Mouse (Mus musculus): ENCODE results near the gene 1600014C23Rik. TPM values are rescaled to one million over a fixed set of nuclear protein-coding genes. Genes with fewer than 3 reads are reported as not detected.
A peak's percentile ranks its signal among the peaks of the same experiment; 100 is the strongest.

1600014C23Rik gene
- total and polyA plus RNA-seq, 3 experiments: 0.81 to 2.7 TPM; not detected in 1

DNA sequence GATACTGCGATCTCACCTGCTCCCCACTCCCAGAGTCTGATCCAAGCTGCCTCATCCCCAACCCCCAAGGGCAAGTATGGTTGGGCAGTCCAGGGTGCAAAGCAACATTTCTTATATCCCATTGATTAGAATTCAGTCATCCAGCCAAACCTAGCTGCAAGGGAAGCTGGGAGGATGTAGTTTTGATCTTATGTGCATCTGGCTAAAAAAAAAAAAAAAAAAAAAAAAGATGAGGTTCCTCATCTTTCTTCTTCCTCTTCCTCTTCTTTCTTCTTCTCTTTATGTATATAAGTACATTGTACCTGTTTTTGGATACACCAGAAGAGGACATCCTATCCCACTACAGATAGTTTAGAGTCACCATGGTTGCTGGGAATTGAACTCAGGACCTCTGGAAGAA, 17.7 kb upstream of the 1600014C23Rik start:
- no peak for DNase-seq (ENCODE audit: low read depth, low spot score)
- H3K4me3 ChIP-seq (ENCODE audit: control insufficient read depth in 1 of 2, insufficient read depth in 1 of 2, low read depth in 2 of 2, low read length in 2 of 2): no peak overlapping the region

DNA sequence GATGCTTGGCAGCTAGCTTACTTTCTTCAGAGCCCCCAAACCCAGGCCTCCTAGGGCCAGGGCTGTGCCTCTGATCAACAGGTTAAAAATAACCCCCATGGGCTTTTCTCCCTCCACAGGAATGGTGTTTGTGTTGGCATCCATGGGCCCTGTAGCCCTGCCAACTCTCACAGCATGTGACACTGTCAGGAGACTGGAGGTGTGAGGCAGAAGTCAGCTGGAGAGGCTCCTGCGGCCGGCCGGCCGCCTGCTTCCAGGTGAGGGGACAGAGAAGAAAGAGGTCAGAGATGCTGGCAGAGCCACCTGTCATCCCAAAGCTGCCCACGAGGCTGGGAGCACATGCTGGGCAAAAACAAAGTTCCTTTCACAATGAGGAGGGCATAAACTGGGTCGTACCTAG, 15.5 kb upstream of the 1600014C23Rik start:
- Histone ChIP-seq H3K27me3 (ENCODE audit: control insufficient read depth in 1 of 2, insufficient read depth in 2 of 2, low read length in 2 of 2) (no peaks in the 10 kb centered on the region), H3K9me3 (replicated peaks; ENCODE audit: insufficient read depth, low read length) (no peaks in the 10 kb centered on the region), H3K36me3 (ENCODE audit: control insufficient read depth in 1 of 2, insufficient read depth in 2 of 2, low read length in 2 of 2) (peaks cover 0 to 2% of the 10 kb centered on the region in 2 experiments; a peak in 2 of 4 replicates), H3K27ac (ENCODE audit: control insufficient read depth, low read depth, low read length) (no peak overlapping the region), H3K4me3 (ENCODE audit: control insufficient read depth in 1 of 2, insufficient read depth in 1 of 2, low read depth in 2 of 2, low read length in 2 of 2) (no peak overlapping the region), H3K79me2 (ENCODE audit: control insufficient read depth, insufficient read depth, low read length, poor library complexity) (no peaks in the 10 kb centered on the region), H3K9ac (ENCODE audit: control insufficient read depth, low read depth, low read length, poor library complexity, severe bottlenecking) (no peak overlapping the region), H3K4me1 (ENCODE audit: control insufficient read depth in 1 of 2, insufficient read depth in 2 of 2, low read length in 2 of 2) (peaks cover 4 to 22% of the 10 kb centered on the region in 2 experiments; a peak in 3 of 4 replicates)
- no peak for DNase-seq (ENCODE audit: low read depth, low spot score)
- TF ChIP-seq RCOR1 (IDR thresholded peaks at IDR 0.05; ENCODE audit: low read depth, low read length) (no peak), ZKSCAN1 (IDR thresholded peaks at IDR 0.05; ENCODE audit: low read depth, low read length) (no peak), JUND (IDR thresholded peaks at IDR 0.05; ENCODE audit: low read depth, low read length) (no peak), USF1 (IDR thresholded peaks at IDR 0.05; ENCODE audit: low read depth, low read length) (no peak), ZNF384 (IDR thresholded peaks at IDR 0.05; ENCODE audit: low read depth, low read length) (no peak), MAZ (IDR thresholded peaks at IDR 0.05; ENCODE audit: low read depth, low read length) (no peak), TAL1 (IDR thresholded peaks at IDR 0.05; ENCODE audit: low read length) (no peak), USF2 (IDR thresholded peaks at IDR 0.05; ENCODE audit: borderline replicate concordance in 1 of 2, insufficient read depth in 1 of 2, low read depth in 1 of 2, low read length in 2 of 2) (no peak), RAD21 (IDR thresholded peaks at IDR 0.05; ENCODE audit: low read depth, low read length) (no peak), GATA1 (IDR thresholded peaks at IDR 0.05; ENCODE audit: low read depth, low read length) (no peak), SMC3 (IDR thresholded peaks at IDR 0.05; ENCODE audit: low read depth, low read length) (no peak), ELF1 (IDR thresholded peaks at IDR 0.05; ENCODE audit: low read depth, low read length) (no peak), TBP (IDR thresholded peaks at IDR 0.05; ENCODE audit: low read depth, low read length) (no peak), MYC (IDR thresholded peaks at IDR 0.05; ENCODE audit: low read depth, low read length) (no peak), HCFC1 (IDR thresholded peaks at IDR 0.05; ENCODE audit: low read depth, low read length) (no peak), CTCF (IDR thresholded peaks at IDR 0.05 in 2 of 3, conservative IDR thresholded peaks at IDR 0.05 in 1 of 3; ENCODE audit: control insufficient read depth in 1 of 3, insufficient read depth in 1 of 3, low read depth in 2 of 3, low read length in 3 of 3, poor library complexity in 1 of 3, severe bottlenecking in 1 of 3) (no peak), NRF1 (IDR thresholded peaks at IDR 0.05; ENCODE audit: insufficient read depth, low read depth, low read length, poor library complexity, severe bottlenecking) (no peak), MAX (IDR thresholded peaks at IDR 0.05; ENCODE audit: low read length) (no peak)

More for the DNA sequence above, 17.7 kb upstream of the 1600014C23Rik start:
- Histone ChIP-seq H3K9ac (ENCODE audit: control insufficient read depth, low read depth, low read length, poor library complexity, severe bottlenecking) (no peak overlapping the region), H3K79me2 (ENCODE audit: control insufficient read depth, insufficient read depth, low read length, poor library complexity) (no peaks in the 10 kb centered on the region), H3K27ac (ENCODE audit: control insufficient read depth, low read depth, low read length) (no peak overlapping the region), H3K4me1 (ENCODE audit: control insufficient read depth in 1 of 2, insufficient read depth in 2 of 2, low read length in 2 of 2) (peaks cover 4 to 18% of the 10 kb centered on the region in 2 experiments; a peak in 3 of 4 replicates), H3K36me3 (ENCODE audit: control insufficient read depth in 1 of 2, insufficient read depth in 2 of 2, low read length in 2 of 2) (peaks cover 0 to 2% of the 10 kb centered on the region in 2 experiments; a peak in 2 of 4 replicates), H3K27me3 (ENCODE audit: control insufficient read depth in 1 of 2, insufficient read depth in 2 of 2, low read length in 2 of 2) (no peaks in the 10 kb centered on the region), H3K9me3 (replicated peaks; ENCODE audit: insufficient read depth, low read length) (no peaks in the 10 kb centered on the region)
- TF ChIP-seq ZNF384 (IDR thresholded peaks at IDR 0.05; ENCODE audit: low read depth, low read length): peak; percentile 95
- TF ChIP-seq HCFC1 (IDR thresholded peaks at IDR 0.05; ENCODE audit: low read depth, low read length): no peak
